Mouse (Mus musculus) bone marrow, adult 2 months (tissue): ENCODE measurements around the gene Fut11. TPM values are rescaled to one million over a fixed set of nuclear protein-coding genes. Genes with fewer than 3 reads are reported as not detected.

Source experiments
- H3K27ac ChIP-seq: fragments of 200-500 bp; 2 replicates; pipeline ENCODE4 v1.5.1; 2012; ENCODE audit warnings: low read depth, mild to moderate bottlenecking, control low read depth, inconsistent platforms, low read length; ENCODE audit not compliant: control insufficient read depth, poor library complexity, insufficient read depth
- H3K4me1 ChIP-seq: fragments of 200-500 bp; 2 replicates; pipeline ENCODE4 v1.6.1; 2011; ENCODE audit warnings: low read length; ENCODE audit not compliant: control insufficient read depth, insufficient read depth
- H3K4me3 ChIP-seq: fragments of 200-500 bp; replicated peaks from 2 replicates; pipeline ENCODE3; 2011; ENCODE audit warnings: mild to moderate bottlenecking, low read depth, low read length, control low read depth; ENCODE audit not compliant: control insufficient read depth
- CTCF ChIP-seq: fragments of 200-500 bp; IDR thresholded peaks from 2 replicates; pipeline ENCODE4 v1.5.1; 2011; ENCODE audit warnings: low read length, control low read depth; ENCODE audit not compliant: control insufficient read depth, insufficient read depth
- POLR2A ChIP-seq: fragments of 200-500 bp; IDR thresholded peaks from 2 replicates; pipeline ENCODE4 v1.6.1; 2011; ENCODE audit warnings: low read depth, mild to moderate bottlenecking, control low read depth, low read length, borderline replicate concordance; ENCODE audit not compliant: control insufficient read depth
- WGBS: fragments of 180-500 bp; shearing (Covaris S2); methylation state at CpG from one replicate; pipeline ENCODE4 v1.1.7; 2018; 5-methylcytosine and 5-hydroxymethylcytosine counted together
- polyA plus RNA-seq: library from polyadenylated mRNA; stranded (reverse); fragments of >200 nt; gene quantifications from 2 replicates; pipeline ENCODE4 v1.2.4, GENCODE M21; 2011; ENCODE audit warnings: low replicate concordance; ENCODE audit not compliant: missing spikeins, insufficient read depth, insufficient read length

Fut11 gene
- polyA plus RNA-seq, 1 experiment: 5.8 TPM

- Histone ChIP-seq H3K4me3 (no peak overlapping the region), H3K4me1 (no peaks in the 10 kb centered on the region; the same call in 1 of the 2 replicates), H3K27ac (no peak overlapping the region)
- WGBS: 79% methylated on average over 3 of the region's 3 CpGs
- no peak for TF ChIP-seq POLR2A
- TF ChIP-seq CTCF: no peak
Observed at GRCm38 (mm10) chr14:20746935-20747334, 52.2 kb downstream of the Fut11 start.

GRCm38 (mm10) chr14:20748388-20748787, 53.6 kb downstream of the Fut11 start:
- 81% methylated on average over 4 of the region's 4 CpGs for WGBS
- TF ChIP-seq CTCF: no peak
- no peak for TF ChIP-seq POLR2A
- Histone ChIP-seq H3K4me3 (no peak overlapping the region), H3K4me1 (no peaks in the 10 kb centered on the region; the same call in 1 of the 2 replicates), H3K27ac (no peak overlapping the region)

- Histone ChIP-seq H3K27ac (no peak overlapping the region), H3K4me1 (no peaks in the 10 kb centered on the region; the same call in 1 of the 2 replicates), H3K4me3 (no peak overlapping the region)
- WGBS: 93% methylated on average over 4 of the region's 4 CpGs
- TF ChIP-seq POLR2A: no peak
- TF ChIP-seq CTCF: no peak
Observed at GRCm38 (mm10) chr14:20749494-20750051, 54.8 kb downstream of the Fut11 start.

- Histone ChIP-seq H3K4me3 (no peak overlapping the region), H3K4me1 (no peaks in the 10 kb centered on the region; the same call in 1 of the 2 replicates)
- WGBS: 88% methylated on average over 5 of the region's 5 CpGs
Observed at GRCm38 (mm10) chr14:20750503-20750902, 55.7 kb downstream of the Fut11 start.

More at GRCm38 (mm10) chr14:20750503-20750902, 55.7 kb downstream of the Fut11 start:
- no peak for TF ChIP-seq CTCF
- no peak for TF ChIP-seq POLR2A
- no peak overlapping the region for H3K27ac ChIP-seq

Other genes starting within 250 kb of the Fut11 start
- gene Cfap70, start 242.7 kb upstream of the Fut11 start, polyA plus RNA-seq: 2.5 TPM in 1 of 2 replicates, not detected in the other
- gene Anxa7, start 214.8 kb upstream of the Fut11 start, polyA plus RNA-seq: 28.3 and 34.6 TPM in 2 replicates
- 7.6 and 7.7 TPM in 2 replicates for gene Mss51, start 198.1 kb upstream of the Fut11 start, polyA plus RNA-seq
- gene Ppp3cb, start 148.4 kb upstream of the Fut11 start, polyA plus RNA-seq: 23.8 and 35.0 TPM in 2 replicates
- 2.2 and 6.4 TPM in 2 replicates for gene Usp54, start 53.9 kb upstream of the Fut11 start, polyA plus RNA-seq
- gene Myoz1, start 38.4 kb upstream of the Fut11 start, polyA plus RNA-seq: 4.7 TPM in 1 of 2 replicates, not detected in the other
- 0.70 TPM in 1 of 2 replicates, not detected in the other for gene Synpo2l, start 26.6 kb upstream of the Fut11 start, polyA plus RNA-seq
- 29.8 and 49.6 TPM in 2 replicates for gene Sec24c, start 20.7 kb upstream of the Fut11 start, polyA plus RNA-seq
- gene Chchd1, start 8.0 kb downstream of the Fut11 start, polyA plus RNA-seq: 44.3 and 106 TPM in 2 replicates
- gene Zswim8, start 12.6 kb downstream of the Fut11 start, polyA plus RNA-seq: 48.8 and 105 TPM in 2 replicates
- gene Ndst2, start 39.6 kb downstream of the Fut11 start, polyA plus RNA-seq: 21.1 and 50.0 TPM in 2 replicates
- 4.8 and 13.8 TPM in 2 replicates for gene Camk2g, start 99.1 kb downstream of the Fut11 start, polyA plus RNA-seq
- 1.8 and 6.9 TPM in 2 replicates for gene Plau, start 141.7 kb downstream of the Fut11 start, polyA plus RNA-seq
- gene Vcl, start 234.4 kb downstream of the Fut11 start, polyA plus RNA-seq: 31.5 and 59.2 TPM in 2 replicates